Mouse (Mus musculus) lung, adult 2 months (tissue): ENCODE measurements at regions not wholly inside any gene's neighbourhood (a gene's known extent, or its start where the extent isn't known, plus 50 kb on each side); places are given as distances from the start of the nearest gene placed in this dataset.

ENCODE experiments used
- CTCF ChIP-seq: fragments of 200-500 bp; IDR thresholded peaks from 2 replicates; pipeline ENCODE4 v1.5.1; 2011; ENCODE audit warnings: mild to moderate bottlenecking, low read length, control low read depth; ENCODE audit not compliant: insufficient read depth
- POLR2A ChIP-seq: fragments of 200-500 bp; IDR thresholded peaks from 2 replicates; pipeline ENCODE4 v1.6.1; 2011; ENCODE audit warnings: low read depth, mild to moderate bottlenecking, control low read depth, low read length, borderline replicate concordance; ENCODE audit errors: extremely low read depth

- TF ChIP-seq POLR2A: no peak
- TF ChIP-seq CTCF: no peak
These were observed 52.0 kb upstream of the Gramd1a start for GRCm38 (mm10) chr7:31207563-31208236.
